Mouse (Mus musculus): Measurements from ENCODE around the gene Ralgapa1. TPM values are rescaled to one million over a fixed set of nuclear protein-coding genes. Genes with fewer than 3 reads are reported as not detected.
A peak's percentile ranks its signal among the peaks of the same experiment; 100 is the strongest.
"Not testable (repeated sequence)": the region's sequence is repeated elsewhere in the genome, so short reads cannot be mapped to it uniquely, and the experiment has no call there.

Ralgapa1 gene
- polyA plus RNA-seq, 1 experiment, result 10.3 TPM

DNA sequence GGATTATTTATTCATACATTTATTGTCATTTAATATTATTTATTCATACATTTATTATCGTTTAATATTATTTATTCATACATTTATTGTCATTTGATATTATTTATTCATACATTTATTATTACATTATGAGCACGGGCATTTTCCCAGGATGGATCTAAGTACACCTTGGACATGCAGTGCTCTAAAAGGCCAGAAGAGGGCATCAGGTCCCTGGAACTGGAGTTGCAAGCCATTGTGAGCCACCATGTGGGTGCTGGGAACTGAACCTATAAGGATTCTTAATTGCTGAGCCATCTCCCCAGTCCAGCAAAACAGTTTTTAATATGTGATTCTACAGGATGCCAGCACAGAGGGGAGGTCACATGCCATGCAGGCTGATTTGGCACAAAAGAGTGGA lies 4.6 kb upstream of the Ralgapa1 start:
- no peak for TF ChIP-seq POLR2A (IDR thresholded peaks at IDR 0.05; ENCODE audit: borderline replicate concordance, control insufficient read depth, low read depth, low read length)
- no peak for TF ChIP-seq CTCF (IDR thresholded peaks at IDR 0.05; ENCODE audit: control insufficient read depth, insufficient read depth, low read length)
- Histone ChIP-seq H3K4me3 (replicated peaks; ENCODE audit: control insufficient read depth, low read depth, low read length) (no peak overlapping the region), H3K4me1 (ENCODE audit: control insufficient read depth, insufficient read depth, low read length) (no peaks in the 10 kb centered on the region; the same call in 1 of the 2 replicates), H3K27ac (ENCODE audit: control insufficient read depth, insufficient read depth, low read depth, low read length, poor library complexity) (no peak overlapping the region)
- 80% methylated on average over 2 of the region's 2 CpGs for WGBS

DNA sequence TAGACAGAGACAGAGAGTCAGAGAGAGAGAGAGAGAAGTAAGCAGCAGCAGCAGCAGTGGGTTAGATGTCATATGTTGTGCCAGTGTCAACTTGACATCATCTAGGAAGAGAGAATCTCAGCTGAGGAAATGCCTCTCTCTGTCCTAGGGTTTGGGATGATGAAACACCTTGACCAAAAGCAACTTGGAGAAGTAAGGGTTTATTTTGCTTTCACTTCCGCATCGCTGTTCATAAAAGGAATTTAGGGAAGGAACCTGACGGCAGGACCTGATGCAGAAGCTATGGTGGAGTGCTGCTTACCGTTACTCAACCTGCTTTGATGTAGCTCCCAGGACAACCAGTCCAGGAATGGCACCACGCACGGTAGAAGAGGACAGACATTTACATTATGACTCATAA lies 3.1 kb upstream of the Ralgapa1 start:
- TF ChIP-seq CTCF (IDR thresholded peaks at IDR 0.05; ENCODE audit: control insufficient read depth, insufficient read depth, low read length), result no peak
- no peak for TF ChIP-seq POLR2A (IDR thresholded peaks at IDR 0.05; ENCODE audit: borderline replicate concordance, control insufficient read depth, low read depth, low read length)
- Histone ChIP-seq H3K4me3 (replicated peaks; ENCODE audit: control insufficient read depth, low read depth, low read length) (no peak overlapping the region), H3K27ac (ENCODE audit: control insufficient read depth, insufficient read depth, low read depth, low read length, poor library complexity) (no peak overlapping the region; the same call in 1 of the 2 replicates), H3K4me1 (ENCODE audit: control insufficient read depth, insufficient read depth, low read length) (no peaks in the 10 kb centered on the region; the same call in 1 of the 2 replicates)
- 47% methylated on average over 6 of the region's 6 CpGs for WGBS

DNA sequence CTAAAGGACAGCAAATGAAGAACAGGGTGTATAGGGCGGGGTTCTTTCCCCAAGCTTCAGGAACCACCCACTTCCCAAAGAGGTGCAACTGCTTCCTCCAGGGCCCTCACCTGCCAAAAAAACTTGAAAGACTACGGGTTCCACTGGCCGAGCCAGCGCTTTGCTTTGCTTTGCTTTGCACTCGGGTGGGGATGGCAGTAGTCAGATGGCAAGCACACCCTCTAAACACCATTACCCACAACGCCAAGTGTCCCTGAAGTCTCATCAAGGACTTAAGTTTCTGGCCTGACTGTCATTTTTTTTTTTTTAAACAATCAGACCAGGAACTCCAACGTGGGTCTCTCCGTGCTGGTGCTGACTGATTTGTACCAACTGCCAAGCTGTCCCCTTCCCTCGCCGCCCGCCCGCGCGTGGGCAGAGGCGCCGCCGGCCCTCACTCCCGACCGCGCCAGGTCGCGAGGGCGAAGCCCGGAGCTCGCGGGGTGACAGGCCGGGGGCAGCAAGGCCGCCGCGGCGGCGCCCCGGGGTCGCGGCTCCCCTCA lies 777 bp downstream of the Ralgapa1 start:
- no peaks in the 10 kb centered on the region; the same call in 1 of the 2 replicates for H3K4me1 ChIP-seq (ENCODE audit: control insufficient read depth, insufficient read depth, low read length)
- WGBS, result under 1% methylated on average over 35 of the region's 35 CpGs
- H3K27ac ChIP-seq (ENCODE audit: control insufficient read depth, insufficient read depth, low read depth, low read length, poor library complexity), result peak overlapping the region; percentile 97
- TF ChIP-seq CTCF (IDR thresholded peaks at IDR 0.05; ENCODE audit: control insufficient read depth, insufficient read depth, low read length), result no peak
- TF ChIP-seq POLR2A (IDR thresholded peaks at IDR 0.05; ENCODE audit: borderline replicate concordance, control insufficient read depth, low read depth, low read length), result no peak
- peak overlapping the region; percentile 76 for H3K4me3 ChIP-seq (replicated peaks; ENCODE audit: control insufficient read depth, low read depth, low read length)

DNA sequence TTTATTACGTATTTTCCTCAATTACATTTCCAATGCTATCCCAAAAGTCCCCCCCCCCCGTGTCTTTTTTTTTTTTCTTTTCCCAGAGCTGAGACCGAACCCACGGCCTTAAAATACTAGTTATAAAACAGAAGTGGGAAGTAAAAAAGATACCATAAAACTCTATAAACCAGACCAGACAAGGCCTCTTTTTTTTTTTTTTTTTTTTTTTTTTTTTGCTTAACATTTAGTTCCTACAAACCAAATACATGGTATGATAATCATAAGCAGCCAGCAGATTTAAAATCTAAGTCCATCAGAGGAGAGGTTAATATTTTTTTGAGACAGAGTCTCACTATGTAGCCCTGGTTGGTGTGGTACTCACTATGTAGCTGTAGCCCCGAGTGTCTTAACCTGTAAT lies 4.5 kb downstream of the Ralgapa1 start:
- H3K4me3 ChIP-seq (replicated peaks; ENCODE audit: control insufficient read depth, low read depth, low read length), result no peak overlapping the region
- TF ChIP-seq POLR2A (IDR thresholded peaks at IDR 0.05; ENCODE audit: borderline replicate concordance, control insufficient read depth, low read depth, low read length) (no peak), CTCF (IDR thresholded peaks at IDR 0.05; ENCODE audit: control insufficient read depth, insufficient read depth, low read length) (no peak)
- no peaks in the 10 kb centered on the region; the same call in 1 of the 2 replicates for H3K4me1 ChIP-seq (ENCODE audit: control insufficient read depth, insufficient read depth, low read length)
- H3K27ac ChIP-seq (ENCODE audit: control insufficient read depth, insufficient read depth, low read depth, low read length, poor library complexity), result no peak overlapping the region
- 74% methylated on average over 5 of the region's 5 CpGs for WGBS

DNA sequence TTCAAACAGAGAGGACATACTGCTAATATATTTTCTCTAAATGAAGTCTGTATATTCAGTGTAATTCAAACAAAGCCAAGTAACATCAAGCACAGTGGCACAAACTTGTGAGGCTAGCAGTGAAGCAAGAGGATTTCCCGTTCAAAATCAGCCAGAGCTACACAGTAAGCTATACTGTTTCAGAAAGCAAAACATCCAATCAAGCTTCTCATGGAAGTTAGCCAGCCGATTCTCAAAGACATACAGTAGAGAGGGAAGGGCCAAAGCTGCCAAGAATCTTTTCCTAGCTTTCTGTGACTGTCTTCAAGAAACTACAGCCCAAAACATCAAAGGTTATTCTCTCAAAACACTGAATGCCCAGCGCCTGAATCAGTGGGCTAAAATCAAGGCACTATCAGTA lies 15.9 kb downstream of the Ralgapa1 start:
- TF ChIP-seq CTCF (IDR thresholded peaks at IDR 0.05; ENCODE audit: control insufficient read depth, insufficient read depth, low read length), result no peak
- TF ChIP-seq POLR2A (IDR thresholded peaks at IDR 0.05; ENCODE audit: borderline replicate concordance, control insufficient read depth, low read depth, low read length), result no peak
- no peak overlapping the region for H3K4me3 ChIP-seq (replicated peaks; ENCODE audit: control insufficient read depth, low read depth, low read length)
- H3K4me1 ChIP-seq (ENCODE audit: control insufficient read depth, insufficient read depth, low read length), result no peaks in the 10 kb centered on the region; the same call in 1 of the 2 replicates
- WGBS, result 58% methylated on average over 3 of the region's 3 CpGs
- no peak overlapping the region for H3K27ac ChIP-seq (ENCODE audit: control insufficient read depth, insufficient read depth, low read depth, low read length, poor library complexity)

DNA sequence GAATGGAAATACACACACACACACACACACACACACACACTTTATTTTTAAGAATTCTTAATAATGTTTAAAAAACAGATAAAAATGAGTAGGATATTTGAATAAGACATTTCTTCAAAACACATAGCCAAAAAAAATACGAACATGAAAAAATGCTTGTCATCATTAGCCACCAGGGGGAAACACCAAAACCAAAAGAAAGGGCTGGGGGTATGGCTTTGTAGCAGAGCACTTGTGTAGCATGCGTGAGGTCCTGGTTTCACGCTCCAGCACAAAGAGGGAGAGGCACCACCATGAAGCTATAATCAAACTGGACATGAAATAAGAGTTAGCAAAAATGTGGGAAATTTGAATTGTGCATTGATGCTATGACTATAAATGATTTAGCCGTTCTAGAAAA lies 19.8 kb downstream of the Ralgapa1 start:
- WGBS, result 63% methylated on average over 4 of the region's 4 CpGs
- Histone ChIP-seq H3K27ac (ENCODE audit: control insufficient read depth, insufficient read depth, low read depth, low read length, poor library complexity) (no peak overlapping the region), H3K4me1 (ENCODE audit: control insufficient read depth, insufficient read depth, low read length) (no peaks in the 10 kb centered on the region; the same call in 1 of the 2 replicates), H3K4me3 (replicated peaks; ENCODE audit: control insufficient read depth, low read depth, low read length) (no peak overlapping the region)
- TF ChIP-seq POLR2A (IDR thresholded peaks at IDR 0.05; ENCODE audit: borderline replicate concordance, control insufficient read depth, low read depth, low read length) (no peak), CTCF (IDR thresholded peaks at IDR 0.05; ENCODE audit: control insufficient read depth, insufficient read depth, low read length) (no peak)

DNA sequence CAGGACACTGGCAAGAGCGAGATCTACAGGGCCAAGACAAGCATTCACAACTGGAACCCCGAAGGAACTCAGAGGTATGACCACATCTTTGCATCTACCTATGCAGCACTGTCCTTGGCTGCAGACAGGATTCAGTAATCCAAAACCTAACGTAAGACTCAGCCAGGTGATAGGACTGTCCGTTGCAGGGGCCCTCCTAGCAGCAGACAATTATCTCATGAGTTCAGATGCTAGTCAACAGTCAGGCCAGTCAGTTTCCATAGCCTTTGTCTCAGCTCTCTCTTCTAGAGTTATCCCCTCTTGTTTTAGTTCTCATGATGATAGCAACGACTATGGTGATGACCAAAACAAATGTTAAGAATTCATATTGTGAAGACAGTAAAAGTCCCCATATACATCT lies 20.8 kb downstream of the Ralgapa1 start:
- H3K4me1 ChIP-seq (ENCODE audit: control insufficient read depth, insufficient read depth, low read length), result no peaks in the 10 kb centered on the region
- TF ChIP-seq CTCF (IDR thresholded peaks at IDR 0.05; ENCODE audit: control insufficient read depth, insufficient read depth, low read length), result no peak
- no peak for TF ChIP-seq POLR2A (IDR thresholded peaks at IDR 0.05; ENCODE audit: borderline replicate concordance, control insufficient read depth, low read depth, low read length)
- WGBS, result 64% methylated on average over 5 of the region's 5 CpGs
- H3K4me3 ChIP-seq (replicated peaks; ENCODE audit: control insufficient read depth, low read depth, low read length), result no peak overlapping the region
- no peak overlapping the region for H3K27ac ChIP-seq (ENCODE audit: control insufficient read depth, insufficient read depth, low read depth, low read length, poor library complexity)

DNA sequence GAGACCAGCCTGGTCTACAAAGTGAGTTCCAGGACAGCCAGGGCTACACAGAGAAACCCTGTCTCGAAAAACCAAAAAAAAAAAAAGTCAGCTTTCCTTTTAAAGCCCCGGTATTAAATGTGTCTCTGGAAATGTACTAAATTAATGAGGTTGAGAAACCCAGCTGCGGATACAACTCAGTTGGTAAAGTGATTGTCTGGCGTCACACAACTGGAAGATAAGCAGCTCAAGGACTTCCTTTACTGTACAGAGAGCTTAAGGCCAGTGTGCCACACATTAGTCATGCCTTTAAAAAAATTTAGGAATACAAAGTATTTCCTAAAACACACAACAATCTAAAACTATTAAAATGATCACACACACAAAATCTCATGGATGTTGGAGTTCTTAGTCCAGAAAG lies 22.2 kb downstream of the Ralgapa1 start:
- 63% methylated on average over 4 of the region's 4 CpGs for WGBS
- Histone ChIP-seq H3K27ac (ENCODE audit: control insufficient read depth, insufficient read depth, low read depth, low read length, poor library complexity) (no peak overlapping the region), H3K4me1 (ENCODE audit: control insufficient read depth, insufficient read depth, low read length) (no peaks in the 10 kb centered on the region), H3K4me3 (replicated peaks; ENCODE audit: control insufficient read depth, low read depth, low read length) (no peak overlapping the region)
- TF ChIP-seq CTCF (IDR thresholded peaks at IDR 0.05; ENCODE audit: control insufficient read depth, insufficient read depth, low read length) (no peak), POLR2A (IDR thresholded peaks at IDR 0.05; ENCODE audit: borderline replicate concordance, control insufficient read depth, low read depth, low read length) (no peak)

DNA sequence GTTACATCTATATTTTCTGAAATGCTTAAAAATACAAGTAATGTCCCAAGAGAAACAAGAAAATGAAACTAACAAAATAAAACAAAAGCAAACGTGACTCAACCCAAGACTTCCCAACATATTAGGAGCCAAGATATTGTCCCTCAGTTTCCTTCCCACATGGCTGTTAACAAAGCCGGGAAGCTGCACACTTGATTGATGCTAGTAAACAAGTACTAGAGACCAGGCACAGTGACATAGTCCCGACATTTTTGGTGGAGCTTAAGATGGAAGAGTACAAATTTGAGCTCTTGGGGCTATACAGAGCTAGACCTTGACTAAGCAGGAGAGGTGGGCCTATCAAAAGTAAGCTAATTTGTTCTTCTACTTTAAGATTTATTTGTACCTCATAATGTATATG lies 23.9 kb downstream of the Ralgapa1 start:
- WGBS, result 77% methylated on average over 3 of the region's 3 CpGs
- H3K27ac ChIP-seq (ENCODE audit: control insufficient read depth, insufficient read depth, low read depth, low read length, poor library complexity), result no peak overlapping the region
- no peak overlapping the region for H3K4me3 ChIP-seq (replicated peaks; ENCODE audit: control insufficient read depth, low read depth, low read length)
- no peaks in the 10 kb centered on the region for H3K4me1 ChIP-seq (ENCODE audit: control insufficient read depth, insufficient read depth, low read length)
- no peak for TF ChIP-seq POLR2A (IDR thresholded peaks at IDR 0.05; ENCODE audit: borderline replicate concordance, control insufficient read depth, low read depth, low read length)
- no peak for TF ChIP-seq CTCF (IDR thresholded peaks at IDR 0.05; ENCODE audit: control insufficient read depth, insufficient read depth, low read length)

DNA sequence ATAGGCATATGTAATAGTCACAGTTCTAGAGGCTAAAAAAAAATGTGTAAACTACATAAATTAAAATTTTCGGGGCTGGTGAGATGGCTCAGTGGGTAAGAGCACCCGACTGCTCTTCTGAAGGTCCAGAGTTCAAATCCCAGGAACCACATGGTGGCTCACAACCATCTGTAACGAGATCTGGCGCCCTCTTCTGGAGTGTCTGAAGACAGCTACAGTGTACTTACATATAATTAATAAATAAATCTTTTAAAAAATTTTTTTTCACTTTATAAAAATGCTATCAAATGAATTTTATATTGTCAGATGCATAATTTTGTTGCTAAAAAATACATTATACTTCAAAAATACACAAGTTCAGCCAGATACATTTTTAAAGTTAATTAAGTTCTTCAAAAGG lies 26.5 kb downstream of the Ralgapa1 start:
- H3K27ac ChIP-seq (ENCODE audit: control insufficient read depth, insufficient read depth, low read depth, low read length, poor library complexity); H3K4me3 ChIP-seq (replicated peaks; ENCODE audit: control insufficient read depth, low read depth, low read length); H3K4me1 ChIP-seq (ENCODE audit: control insufficient read depth, insufficient read depth, low read length): not testable (repeated sequence)
- 77% methylated on average over 4 of the region's 4 CpGs for WGBS
